Mouse (Mus musculus) limb, embryonic 15.5 days (tissue): Measurements from ENCODE around the gene Thsd7b. TPM values are rescaled to one million over a fixed set of nuclear protein-coding genes. Genes with fewer than 3 reads are reported as not detected.

Source experiments
- ATAC-seq: fragments of 200-750 bp; cut with Nextera tagmentation; 2 replicates; pipeline ENCODE4 v1.8.0; 2017; ENCODE audit warnings: low read depth, moderate TSS enrichment; ENCODE audit not compliant: insufficient number of reproducible peaks, low FRiP score, low TSS enrichment
- H3K27ac ChIP-seq: fragments of 300-500 bp; sonication (generic); 2 replicates; pipeline ENCODE4 v1.5.1; 2015; ENCODE audit warnings: moderate library complexity, mild to moderate bottlenecking, inconsistent platforms
- H3K27me3 ChIP-seq: fragments of 300-500 bp; sonication (generic); 2 replicates; pipeline ENCODE4 v1.6.1; 2015; ENCODE audit warnings: inconsistent platforms
- H3K36me3 ChIP-seq: fragments of 300-500 bp; sonication (generic); 2 replicates; pipeline ENCODE4 v1.6.1; 2015; ENCODE audit warnings: inconsistent platforms
- H3K4me1 ChIP-seq: fragments of 300-500 bp; sonication (generic); 2 replicates; pipeline ENCODE4 v1.6.1; 2015; ENCODE audit warnings: inconsistent platforms
- H3K4me2 ChIP-seq: fragments of 300-500 bp; sonication (generic); 2 replicates; pipeline ENCODE4 v1.6.1; 2015; ENCODE audit warnings: mild to moderate bottlenecking, inconsistent platforms
- H3K4me3 ChIP-seq: fragments of 300-500 bp; sonication (generic); 2 replicates; pipeline ENCODE4 v1.5.1; 2015; ENCODE audit warnings: mild to moderate bottlenecking, inconsistent platforms
- H3K9ac ChIP-seq: fragments of 300-500 bp; sonication (generic); 2 replicates; pipeline ENCODE4 v1.6.1; 2015; ENCODE audit warnings: inconsistent platforms
- H3K9me3 ChIP-seq: fragments of 300-500 bp; sonication (generic); 2 replicates; pipeline ENCODE4 v1.6.1; 2016; ENCODE audit warnings: inconsistent platforms
- WGBS: fragments of 180-500 bp; shearing (Covaris S2); methylation state at CpG from one replicate; pipeline ENCODE4 v1.1.7; 2015; 5-methylcytosine and 5-hydroxymethylcytosine counted together
- polyA plus RNA-seq: library from polyadenylated mRNA; unstranded; fragments of >200 nt; fragmentation: Nextera tagmentation; extraction: Ambion mirVana; gene quantifications from 2 replicates; pipeline ENCODE4 v1.2.1, GENCODE M21; 2015

Thsd7b gene
- polyA plus RNA-seq, 1 experiment from 2014 or later: 1.6 TPM

DNA sequence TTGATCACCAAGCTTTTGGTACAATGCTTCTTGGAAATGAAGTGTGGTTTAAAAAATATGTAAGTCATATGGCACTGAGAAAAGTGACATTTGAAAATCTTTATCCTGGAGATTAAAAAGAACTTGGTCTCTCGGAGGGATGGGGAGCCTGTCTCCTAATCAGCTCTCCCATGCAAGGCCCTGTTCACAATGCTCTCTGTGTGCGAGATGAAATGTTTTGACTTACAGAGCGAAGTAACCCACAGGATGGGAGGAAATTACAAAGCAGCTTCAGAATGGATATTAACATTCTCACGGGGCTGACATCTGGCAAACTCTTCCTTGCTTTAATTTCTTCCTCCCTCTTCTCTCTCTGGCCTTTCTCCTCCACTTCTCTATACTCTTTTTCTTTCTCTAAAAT, 405.7 kb downstream of the Thsd7b start:
- WGBS: 61% methylated on average over 4 of the region's 4 CpGs
- H3K4me1 ChIP-seq: no peaks in the 10 kb centered on the region
- no peaks in the 10 kb centered on the region for H3K9me3 ChIP-seq
- H3K4me3 ChIP-seq: no peak overlapping the region
- no peak overlapping the region for H3K9ac ChIP-seq
- no peaks in the 10 kb centered on the region for H3K27me3 ChIP-seq
- no peak for ATAC-seq
- H3K27ac ChIP-seq: no peak overlapping the region
- H3K36me3 ChIP-seq: no peaks in the 10 kb centered on the region
- H3K4me2 ChIP-seq: no peak overlapping the region

DNA sequence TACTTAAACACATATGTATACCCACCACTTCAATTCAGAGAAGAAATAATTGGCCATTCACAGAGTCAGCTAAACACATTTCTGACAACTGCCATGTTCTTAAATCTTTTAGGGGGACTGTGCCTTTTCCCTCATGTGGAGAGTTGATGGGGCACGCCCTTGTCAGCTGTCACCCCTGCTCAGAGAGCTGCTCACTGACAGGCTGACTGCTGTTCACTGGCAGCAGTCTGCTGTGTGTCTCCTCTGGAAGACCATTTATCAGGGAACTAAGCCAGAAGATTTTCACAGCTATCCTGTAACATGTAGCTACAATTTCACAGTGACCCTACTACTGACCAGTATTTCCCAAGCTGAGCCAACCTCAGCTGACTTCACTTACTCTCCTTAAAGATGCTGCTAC, 432.6 kb downstream of the Thsd7b start:
- WGBS: 62% methylated on average over 1 of the region's 1 CpGs

DNA sequence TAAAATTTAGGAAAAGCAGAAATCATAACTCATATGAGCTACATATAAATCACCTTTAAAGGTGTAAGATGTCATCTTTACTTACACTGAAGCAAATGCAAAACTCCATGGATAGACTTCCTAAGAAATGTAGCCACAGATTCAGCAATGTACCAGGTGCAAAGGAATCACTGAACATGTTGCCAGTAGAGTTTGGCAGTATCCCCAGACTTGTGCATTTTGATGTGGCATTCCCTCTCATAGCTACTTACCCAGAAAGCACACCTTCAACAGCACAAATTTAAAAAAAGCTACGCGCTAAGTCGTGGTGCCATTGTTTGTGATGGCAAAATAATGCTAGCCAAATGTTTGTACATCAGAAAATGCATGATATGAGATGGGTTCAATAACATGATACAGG, 439.6 kb downstream of the Thsd7b start:
- Histone ChIP-seq H3K27ac (no peak overlapping the region), H3K36me3 (no peaks in the 10 kb centered on the region), H3K9me3 (no peaks in the 10 kb centered on the region), H3K4me3 (no peak overlapping the region), H3K4me1 (no peaks in the 10 kb centered on the region), H3K4me2 (no peak overlapping the region), H3K9ac (no peak overlapping the region), H3K27me3 (no peaks in the 10 kb centered on the region)
- WGBS: 92% methylated on average over 3 of the region's 3 CpGs
- ATAC-seq: no peak

More for the DNA sequence above, 432.6 kb downstream of the Thsd7b start:
- no peaks in the 10 kb centered on the region for H3K36me3 ChIP-seq
- no peaks in the 10 kb centered on the region for H3K9me3 ChIP-seq
- no peak for ATAC-seq
- no peak overlapping the region for H3K9ac ChIP-seq
- no peaks in the 10 kb centered on the region for H3K27me3 ChIP-seq
- no peak overlapping the region for H3K4me3 ChIP-seq
- H3K27ac ChIP-seq: no peak overlapping the region
- H3K4me1 ChIP-seq: no peaks in the 10 kb centered on the region
- H3K4me2 ChIP-seq: no peak overlapping the region

DNA sequence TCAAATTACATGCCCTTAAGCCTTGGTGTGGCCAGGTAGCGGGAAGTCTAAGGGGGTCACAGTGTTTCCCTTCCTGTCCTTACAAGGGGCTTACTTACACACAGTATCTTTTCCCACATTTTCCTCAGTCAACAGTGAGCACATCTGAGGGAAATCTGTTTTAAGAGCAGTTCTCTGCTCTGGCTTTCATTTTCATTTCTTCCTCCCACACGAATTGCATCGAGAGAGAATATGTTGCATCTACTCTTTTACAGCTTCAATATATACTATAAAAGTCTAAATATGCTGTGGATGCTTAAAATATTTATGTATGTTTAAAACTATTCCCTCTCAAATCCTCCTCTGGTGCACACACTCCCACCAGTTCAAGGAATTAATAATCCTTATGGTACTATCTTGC, 440.5 kb downstream of the Thsd7b start:
- Histone ChIP-seq H3K36me3 (no peaks in the 10 kb centered on the region), H3K27me3 (no peaks in the 10 kb centered on the region)

DNA sequence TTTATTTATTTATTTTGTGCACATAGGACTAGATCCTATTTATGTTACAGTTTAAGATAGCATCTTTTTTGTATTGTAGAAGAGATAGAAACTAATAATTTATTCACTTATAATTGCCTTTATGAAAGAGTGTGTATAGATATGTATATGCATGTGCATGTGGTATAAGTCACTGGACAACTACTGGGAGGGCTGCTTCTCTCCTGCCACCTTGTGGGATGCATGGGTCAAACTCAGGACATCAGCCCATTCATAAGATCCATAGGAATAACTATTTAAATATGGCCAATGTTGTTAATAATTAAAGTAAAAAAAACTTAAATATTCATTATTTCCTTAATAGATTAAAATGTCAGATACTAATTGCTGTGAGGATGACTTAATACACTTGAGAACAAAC, 446.5 kb downstream of the Thsd7b start:
- ATAC-seq: no peak
- Histone ChIP-seq H3K4me2 (no peak overlapping the region), H3K27me3 (no peaks in the 10 kb centered on the region), H3K27ac (no peak overlapping the region), H3K4me1 (no peaks in the 10 kb centered on the region), H3K4me3 (no peak overlapping the region), H3K36me3 (no peaks in the 10 kb centered on the region), H3K9me3 (no peaks in the 10 kb centered on the region), H3K9ac (no peak overlapping the region)

More for the DNA sequence above, 440.5 kb downstream of the Thsd7b start:
- H3K4me2 ChIP-seq: no peak overlapping the region
- H3K4me3 ChIP-seq: no peak overlapping the region
- WGBS: 52% methylated on average over 3 of the region's 3 CpGs
- ATAC-seq: no peak
- no peaks in the 10 kb centered on the region for H3K9me3 ChIP-seq
- H3K27ac ChIP-seq: no peak overlapping the region
- H3K4me1 ChIP-seq: no peaks in the 10 kb centered on the region
- H3K9ac ChIP-seq: no peak overlapping the region

DNA sequence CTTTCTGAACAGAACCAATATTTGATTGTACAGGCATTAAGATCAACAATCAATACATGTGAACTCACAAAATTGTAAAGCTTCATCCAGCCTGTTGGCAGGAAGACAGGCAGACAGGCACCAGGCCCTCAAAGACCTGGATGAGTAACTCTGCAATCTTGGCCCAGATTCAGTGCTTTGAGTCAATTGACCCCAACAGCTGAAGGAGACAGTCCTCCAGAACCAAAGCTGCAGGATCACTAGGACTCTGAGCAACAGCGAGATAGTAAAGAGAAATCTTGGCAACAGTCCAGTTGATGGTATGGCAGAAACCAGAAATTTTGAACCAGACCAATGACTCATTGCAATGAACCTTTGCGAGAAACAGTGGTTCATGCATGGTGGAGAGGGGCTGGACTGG, 458.9 kb downstream of the Thsd7b start:
- WGBS: 83% methylated on average over 2 of the region's 2 CpGs
- Histone ChIP-seq H3K4me1 (no peaks in the 10 kb centered on the region), H3K9me3 (no peaks in the 10 kb centered on the region), H3K9ac (no peak overlapping the region), H3K27me3 (no peaks in the 10 kb centered on the region), H3K36me3 (no peaks in the 10 kb centered on the region), H3K27ac (no peak overlapping the region), H3K4me3 (no peak overlapping the region), H3K4me2 (no peak overlapping the region)
- no peak for ATAC-seq

DNA sequence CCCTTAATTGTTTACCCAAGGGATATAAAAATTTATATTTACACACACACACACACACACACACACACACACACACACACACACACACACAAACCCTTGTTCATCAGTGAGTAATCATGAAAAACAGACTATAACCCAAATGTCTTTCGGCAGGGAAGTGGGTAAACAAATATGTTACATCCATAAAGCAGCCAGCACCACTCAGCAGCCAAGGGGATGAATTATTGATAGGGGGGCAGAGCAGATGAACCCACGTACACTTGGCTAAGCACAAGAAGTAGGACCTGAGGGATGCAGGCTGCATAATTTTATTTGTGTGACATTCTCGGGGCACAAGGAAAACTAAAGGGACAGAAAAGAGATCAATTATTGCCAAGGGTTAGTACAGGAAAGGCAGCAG, 474.5 kb downstream of the Thsd7b start:
- H3K27ac ChIP-seq: no peak overlapping the region
- no peaks in the 10 kb centered on the region for H3K4me1 ChIP-seq
- no peak overlapping the region for H3K9ac ChIP-seq
- H3K27me3 ChIP-seq: no peaks in the 10 kb centered on the region
- H3K9me3 ChIP-seq: no peaks in the 10 kb centered on the region
- no peak for ATAC-seq
- no peak overlapping the region for H3K4me2 ChIP-seq
- no peak overlapping the region for H3K4me3 ChIP-seq
- WGBS: 74% methylated on average over 3 of the region's 3 CpGs
- H3K36me3 ChIP-seq: no peaks in the 10 kb centered on the region

DNA sequence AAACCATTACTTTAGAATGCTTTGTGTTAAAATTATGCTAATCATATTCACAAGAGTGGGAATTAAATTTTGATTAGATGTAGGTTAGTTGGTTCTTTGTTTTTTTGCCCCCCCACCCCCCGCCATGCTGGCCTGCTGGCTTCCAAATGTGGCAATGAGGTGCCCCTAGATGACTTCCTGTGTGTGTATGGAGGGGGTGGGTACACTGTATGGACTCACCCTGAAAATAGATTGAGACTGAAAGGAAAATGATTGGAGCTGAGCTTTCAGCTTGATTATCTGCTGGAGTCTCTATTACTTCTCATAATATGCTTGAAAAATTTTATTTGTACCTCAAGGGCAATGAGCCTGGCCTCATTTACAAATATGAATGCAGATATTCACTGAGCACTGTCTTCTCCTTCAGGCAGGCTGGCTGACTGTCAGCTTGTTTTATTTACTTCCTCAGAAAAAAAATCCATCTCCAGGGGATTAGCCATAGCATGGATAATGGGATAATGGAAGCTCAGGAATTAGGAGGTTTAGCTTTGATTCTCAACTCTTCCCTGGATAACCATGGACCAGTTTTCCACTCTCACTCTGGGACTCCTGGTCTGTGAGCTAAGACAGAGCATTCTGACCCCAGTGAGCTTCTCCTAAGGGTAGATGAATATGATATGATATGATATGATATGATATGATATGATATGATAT, 483.6 kb downstream of the Thsd7b start:
- ATAC-seq: no peak
- no peak overlapping the region for H3K4me3 ChIP-seq
- no peak overlapping the region for H3K27ac ChIP-seq
- WGBS: 59% methylated on average over 1 of the region's 1 CpGs
- no peaks in the 10 kb centered on the region for H3K36me3 ChIP-seq
- no peaks in the 10 kb centered on the region for H3K9me3 ChIP-seq
- no peak overlapping the region for H3K4me2 ChIP-seq
- no peaks in the 10 kb centered on the region for H3K4me1 ChIP-seq
- no peaks in the 10 kb centered on the region for H3K27me3 ChIP-seq
- no peak overlapping the region for H3K9ac ChIP-seq

DNA sequence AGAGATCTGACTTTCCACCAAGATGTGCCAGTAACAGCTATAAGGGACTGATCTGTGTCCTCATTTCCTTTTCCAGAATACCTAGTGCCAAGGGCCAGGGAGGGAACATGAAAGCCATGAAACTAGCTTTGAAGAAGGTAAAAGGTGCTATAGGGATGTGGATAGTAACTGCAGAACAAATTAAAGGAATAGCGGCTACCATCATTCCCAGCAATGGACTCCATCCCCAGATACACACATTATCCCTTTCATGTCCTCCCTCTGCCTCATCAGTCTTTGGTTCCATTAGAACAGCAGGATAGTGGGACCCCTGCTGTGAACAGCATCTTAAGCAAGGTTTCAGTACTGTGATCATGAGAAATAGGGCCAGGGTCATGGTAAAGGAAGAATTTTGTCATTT, 485.9 kb downstream of the Thsd7b start:
- Histone ChIP-seq H3K4me2 (no peak overlapping the region), H3K4me1 (no peaks in the 10 kb centered on the region), H3K27me3 (no peaks in the 10 kb centered on the region), H3K9ac (no peak overlapping the region), H3K27ac (no peak overlapping the region), H3K4me3 (no peak overlapping the region), H3K9me3 (no peaks in the 10 kb centered on the region), H3K36me3 (no peaks in the 10 kb centered on the region)
- ATAC-seq: no peak
- 73% methylated on average over 1 of the region's 1 CpGs for WGBS

DNA sequence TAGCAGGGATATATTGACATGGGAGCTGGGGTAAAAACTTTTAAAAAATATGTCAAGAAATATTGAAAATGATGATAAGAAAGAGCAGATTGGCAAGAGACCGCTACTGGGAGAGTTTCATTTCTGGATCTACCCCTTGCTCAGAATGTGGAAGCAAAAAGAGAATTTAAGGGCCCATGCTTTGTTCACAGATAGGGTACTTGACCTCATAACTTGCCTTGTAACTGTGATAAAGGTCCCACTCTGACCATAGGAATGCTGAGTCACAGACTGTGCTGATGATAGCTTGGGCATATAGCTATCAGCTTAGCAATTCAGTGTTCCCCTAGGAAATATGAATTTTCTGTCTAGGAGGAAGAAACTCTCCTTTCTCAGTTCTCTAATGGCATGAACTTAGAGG, 488.1 kb downstream of the Thsd7b start:
- Histone ChIP-seq H3K36me3 (no peaks in the 10 kb centered on the region), H3K27ac (no peak overlapping the region), H3K4me2 (no peak overlapping the region), H3K27me3 (no peaks in the 10 kb centered on the region), H3K4me3 (no peak overlapping the region), H3K9ac (no peak overlapping the region), H3K4me1 (no peaks in the 10 kb centered on the region), H3K9me3 (no peaks in the 10 kb centered on the region)
- ATAC-seq: no peak
- WGBS: 92% methylated on average over 1 of the region's 1 CpGs

DNA sequence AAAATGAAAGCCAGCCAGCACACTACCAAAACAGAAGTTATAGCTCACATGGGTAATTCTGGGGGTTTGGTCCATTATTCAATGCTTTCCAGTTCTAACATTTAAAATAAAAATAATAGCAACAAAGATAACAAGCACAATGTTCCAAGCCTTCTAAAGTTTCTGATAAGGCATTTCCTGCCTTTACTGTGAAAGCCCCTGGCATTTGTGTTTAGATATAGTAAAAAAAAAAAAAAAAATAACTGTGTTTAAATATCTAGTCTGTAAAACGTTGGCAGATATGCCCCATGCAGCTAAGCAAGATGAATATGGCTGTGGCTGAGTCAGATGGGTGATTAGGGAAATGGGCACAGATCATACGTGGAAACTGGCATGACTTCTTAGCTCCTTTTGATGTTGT, 491.6 kb downstream of the Thsd7b start:
- no peak overlapping the region for H3K27ac ChIP-seq
- no peak overlapping the region for H3K9ac ChIP-seq
- H3K4me3 ChIP-seq: no peak overlapping the region
- 50% methylated on average over 2 of the region's 2 CpGs for WGBS
- no peak overlapping the region for H3K4me2 ChIP-seq
- no peaks in the 10 kb centered on the region for H3K9me3 ChIP-seq
- no peak for ATAC-seq
- H3K27me3 ChIP-seq: no peaks in the 10 kb centered on the region
- no peaks in the 10 kb centered on the region for H3K4me1 ChIP-seq
- H3K36me3 ChIP-seq: no peaks in the 10 kb centered on the region

DNA sequence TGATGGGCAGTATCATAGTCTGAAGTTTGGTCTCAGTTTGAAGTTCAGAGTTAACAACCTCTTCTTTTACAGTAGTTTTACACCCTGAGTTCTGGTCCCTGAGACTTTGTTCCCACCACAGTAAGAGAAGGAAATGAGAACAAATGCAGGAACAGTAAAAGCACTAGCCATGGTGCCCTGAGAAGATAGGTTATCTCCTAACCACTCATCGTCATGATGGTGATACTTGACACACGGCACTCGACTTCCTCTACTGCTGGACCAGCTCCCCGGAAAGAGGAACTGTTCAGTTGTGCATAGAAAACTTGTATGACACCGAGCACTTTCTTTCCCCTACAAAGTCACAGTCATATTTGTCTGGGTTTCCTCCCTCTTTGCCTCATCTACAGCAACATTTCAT, 504.0 kb downstream of the Thsd7b start:
- no peak for ATAC-seq
- 87% methylated on average over 5 of the region's 5 CpGs for WGBS
- Histone ChIP-seq H3K4me3 (no peak overlapping the region), H3K4me2 (no peak overlapping the region), H3K9me3 (no peaks in the 10 kb centered on the region), H3K9ac (no peak overlapping the region), H3K4me1 (no peaks in the 10 kb centered on the region), H3K27me3 (no peaks in the 10 kb centered on the region), H3K27ac (no peak overlapping the region), H3K36me3 (no peaks in the 10 kb centered on the region)

DNA sequence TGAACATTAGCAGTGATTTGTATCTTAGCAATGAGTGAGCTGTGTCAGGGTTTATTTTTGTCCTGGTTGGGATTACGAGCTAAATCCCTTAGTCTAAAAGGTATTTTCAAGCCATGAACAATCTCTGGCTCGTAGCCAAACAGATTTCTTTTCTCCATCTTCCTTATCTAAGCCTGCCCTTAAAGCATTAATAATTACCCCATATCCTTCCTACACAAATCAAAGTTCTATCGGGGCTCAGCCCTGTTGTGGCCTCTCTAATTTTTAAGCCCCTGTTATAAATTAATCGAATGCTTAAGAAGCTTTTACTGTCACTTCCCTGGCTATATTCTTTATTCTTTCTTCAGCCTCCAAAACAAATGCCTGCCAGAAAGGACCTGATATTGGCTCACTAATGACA, 506.4 kb downstream of the Thsd7b start:
- Histone ChIP-seq H3K4me3 (no peak overlapping the region), H3K4me1 (no peaks in the 10 kb centered on the region), H3K9ac (no peak overlapping the region), H3K4me2 (no peak overlapping the region), H3K27me3 (no peaks in the 10 kb centered on the region), H3K27ac (no peak overlapping the region), H3K9me3 (no peaks in the 10 kb centered on the region), H3K36me3 (no peaks in the 10 kb centered on the region)
- no peak for ATAC-seq
- 51% methylated on average over 4 of the region's 4 CpGs for WGBS
